Mouse (Mus musculus): Measurements from ENCODE around the gene Arhgap8.

DNA sequence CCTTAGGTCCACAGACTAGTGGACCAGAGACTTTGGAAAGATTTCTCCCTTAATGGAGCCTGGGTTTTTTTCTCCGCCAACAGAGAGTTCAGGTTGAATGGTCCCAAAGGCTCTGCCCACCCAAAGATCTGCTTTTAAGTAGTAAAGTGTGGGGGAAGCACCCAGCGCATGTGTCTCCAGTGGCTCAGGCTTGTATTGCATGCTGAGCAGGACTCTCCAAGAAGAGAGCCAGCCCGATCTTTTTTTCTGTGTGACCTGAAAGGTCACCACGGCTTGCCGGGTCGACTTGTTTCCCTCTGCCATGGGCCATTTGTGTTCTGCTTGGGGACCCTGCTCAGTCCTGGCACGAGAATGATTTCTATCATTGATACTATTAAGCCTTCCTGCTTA, 43.6 kb downstream of the Arhgap8 start:
- TF ChIP-seq CTCF (IDR thresholded peaks at IDR 0.05; ENCODE audit: borderline replicate concordance, insufficient read depth, low read depth, low read length) (no peak), POLR2A (IDR thresholded peaks at IDR 0.05; ENCODE audit: borderline replicate concordance, insufficient read depth, low read length) (no peak)

Data from cerebellum, adult 2 months (tissue).